Mouse (Mus musculus) limb, embryonic 14.5 days (tissue): ENCODE measurements around the gene 2810459M11Rik. TPM values are rescaled to one million over a fixed set of nuclear protein-coding genes. Genes with fewer than 3 reads are reported as not detected.

Source experiments
- ATAC-seq: fragments of 200-750 bp; cut with Nextera tagmentation; 2 replicates; pipeline ENCODE4 v1.8.0; 2017; ENCODE audit warnings: low read depth, moderate number of reproducible peaks, moderate TSS enrichment; ENCODE audit not compliant: low FRiP score
- DNase-seq: peaks from one replicate; pipeline ENCODE4 v3.0.0-alpha.2; 2015; ENCODE audit warnings: low spot score
- H3K27ac ChIP-seq: fragments of 300-500 bp; sonication (generic); replicated peaks from 2 replicates; pipeline ENCODE4 v1.5.1; 2014; ENCODE audit warnings: low read depth, mild to moderate bottlenecking, low read length, moderate library complexity, mixed read lengths
- H3K27me3 ChIP-seq: fragments of 300-500 bp; sonication (generic); 2 replicates; pipeline ENCODE4 v1.6.1; 2014; ENCODE audit warnings: low read length, mixed read lengths; ENCODE audit not compliant: control insufficient read depth, insufficient read depth
- H3K36me3 ChIP-seq: fragments of 300-500 bp; sonication (generic); 2 replicates; pipeline ENCODE4 v1.6.1; 2014; ENCODE audit warnings: mild to moderate bottlenecking, low read length, moderate library complexity, mixed read lengths; ENCODE audit not compliant: control insufficient read depth, insufficient read depth
- H3K4me1 ChIP-seq: fragments of 300-500 bp; sonication (generic); 2 replicates; pipeline ENCODE4 v1.6.1; 2014; ENCODE audit warnings: antibody characterized with exemption, low read length, mixed read lengths; ENCODE audit not compliant: control insufficient read depth, insufficient read depth
- H3K4me2 ChIP-seq: fragments of 300-500 bp; sonication (generic); replicated peaks from 2 replicates; pipeline ENCODE4 v1.6.1; 2014; ENCODE audit warnings: low read depth, mild to moderate bottlenecking, low read length, moderate library complexity; ENCODE audit not compliant: severe bottlenecking
- H3K4me3 ChIP-seq: fragments of 300-500 bp; sonication (generic); replicated peaks from 2 replicates; pipeline ENCODE4 v1.5.1; 2014; ENCODE audit warnings: low read length
- H3K9ac ChIP-seq: fragments of 300-500 bp; sonication (generic); 2 replicates; pipeline ENCODE4 v1.6.1; 2014; ENCODE audit warnings: mild to moderate bottlenecking, low read depth, low read length, moderate library complexity; ENCODE audit not compliant: severe bottlenecking
- H3K9me3 ChIP-seq: fragments of 300-500 bp; sonication (generic); 2 replicates; pipeline ENCODE4 v1.6.1; 2016; ENCODE audit warnings: low read length; ENCODE audit not compliant: control insufficient read depth
- POLR2A ChIP-seq: fragments of 200-500 bp; IDR thresholded peaks from 2 replicates; pipeline ENCODE4 v1.8.0; 2012; ENCODE audit warnings: inconsistent platforms, mild to moderate bottlenecking, moderate library complexity, borderline replicate concordance; ENCODE audit not compliant: insufficient read depth, insufficient read length; ENCODE audit errors: extremely low read depth
- WGBS: fragments of 180-500 bp; shearing (Covaris S2); extraction: QIAGEN DNeasy Blood & Tissue Kit; methylation state at CpG from one replicate; pipeline ENCODE4 v1.1.7; 2014; 5-methylcytosine and 5-hydroxymethylcytosine counted together
- polyA plus RNA-seq, 2 experiments: library from polyadenylated mRNA; depleted of rRNA in 1 of 2; stranded (reverse) in 1 of 2; unstranded in 1 of 2; fragments of >200 nt; fragmentation: Nextera tagmentation in 1 of 2; extraction: Ambion mirVana in 1 of 2; gene quantifications; 2 replicates each; pipeline versions ENCODE4 v1.2.1 to v1.2.3; 2012 to 2014

2810459M11Rik gene
- polyA plus RNA-seq, 2 experiments, result 0.50 to 0.57 TPM

- TF ChIP-seq POLR2A, result no peak
- H3K27me3 ChIP-seq, result no peaks in the 10 kb centered on the region
- H3K27ac ChIP-seq, result no peak overlapping the region
- 97% methylated on average over 2 of the region's 2 CpGs for WGBS
- H3K4me2 ChIP-seq, result no peak overlapping the region
- no peak overlapping the region for H3K9ac ChIP-seq
- no peak for DNase-seq
- no peaks in the 10 kb centered on the region for H3K9me3 ChIP-seq
- H3K4me3 ChIP-seq, result no peak overlapping the region
- ATAC-seq, result no peak
- peaks cover 76% of the 10 kb centered on the region for H3K36me3 ChIP-seq
- no peaks in the 10 kb centered on the region for H3K4me1 ChIP-seq
These were observed 30.9 kb downstream of the 2810459M11Rik start for GRCm38 (mm10) chr1:86076565-86076964.

DNA sequence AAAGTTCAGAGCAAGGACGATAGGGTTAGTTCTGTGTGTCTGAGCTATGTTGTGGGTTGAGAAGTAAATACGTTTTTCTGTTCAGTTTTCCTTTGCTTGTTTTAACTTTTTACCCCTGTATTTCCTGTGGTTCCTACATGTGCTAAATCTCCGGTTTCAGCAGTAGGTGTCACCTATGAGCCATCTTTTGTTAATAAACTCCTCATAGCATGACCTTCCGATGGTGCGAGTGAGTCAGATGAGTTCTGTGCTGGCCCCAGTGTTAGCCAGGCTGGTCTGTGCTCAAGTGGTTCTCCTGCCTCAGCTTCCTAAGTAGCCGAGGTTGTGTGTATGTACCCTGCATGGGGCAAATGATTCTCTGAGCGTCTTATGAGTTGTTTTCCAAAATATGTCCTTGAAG is 48.8 kb downstream of the 2810459M11Rik start:
- Histone ChIP-seq H3K9me3 (no peaks in the 10 kb centered on the region), H3K27ac (no peak overlapping the region), H3K4me3 (no peak overlapping the region), H3K9ac (no peak overlapping the region), H3K4me2 (no peak overlapping the region), H3K4me1 (no peaks in the 10 kb centered on the region), H3K27me3 (no peaks in the 10 kb centered on the region), H3K36me3 (peaks cover 72% of the 10 kb centered on the region)
- WGBS, result 89% methylated on average over 7 of the region's 7 CpGs
- DNase-seq, result no peak
- ATAC-seq, result no peak
- TF ChIP-seq POLR2A, result no peak

DNA sequence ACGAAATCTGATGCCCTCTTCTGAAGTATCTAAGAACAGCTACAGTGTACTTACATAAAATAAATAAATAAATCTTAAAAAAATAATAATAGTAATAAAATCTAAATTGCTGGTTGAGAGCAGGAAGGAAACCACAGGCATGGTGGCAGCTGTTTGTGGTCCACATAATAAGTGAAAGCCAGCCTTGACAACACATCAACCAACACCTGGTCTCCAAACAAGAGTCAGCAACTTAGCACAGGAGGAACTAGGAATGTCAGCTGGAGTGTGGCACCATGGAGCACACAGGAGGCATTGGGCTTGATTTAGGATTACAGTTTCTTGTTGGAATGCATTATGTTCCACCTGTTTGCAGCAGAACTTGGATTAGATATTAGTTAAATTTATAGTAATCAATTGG is 59.4 kb downstream of the 2810459M11Rik start:
- Histone ChIP-seq H3K9ac (no peak overlapping the region), H3K4me2 (no peak overlapping the region), H3K9me3 (no peaks in the 10 kb centered on the region), H3K4me1 (no peaks in the 10 kb centered on the region), H3K27me3 (no peaks in the 10 kb centered on the region), H3K36me3 (peaks cover 11% of the 10 kb centered on the region), H3K27ac (no peak overlapping the region), H3K4me3 (no peak overlapping the region)
- no peak for TF ChIP-seq POLR2A
- DNase-seq (no peak), ATAC-seq (no peak)
- WGBS, result 100% methylated on average over 1 of the region's 1 CpGs

Other genes starting within 250 kb of the 2810459M11Rik start
- gene Itm2c, start 151.6 kb upstream of the 2810459M11Rik start, polyA plus RNA-seq (2012; rRNA removed), result 213 and 289 TPM in 2 replicates
- 181 and 197 TPM in 2 replicates for gene Itm2c, start 151.6 kb upstream of the 2810459M11Rik start, polyA plus RNA-seq (2014; fragmentation: Nextera tagmentation; extraction: Ambion mirVana)
- gene 4933407L21Rik, start 117.4 kb upstream of the 2810459M11Rik start, polyA plus RNA-seq (2012; rRNA removed), result 1.2 and 1.3 TPM in 2 replicates
- 0.66 and 0.73 TPM in 2 replicates for gene 4933407L21Rik, start 117.4 kb upstream of the 2810459M11Rik start, polyA plus RNA-seq (2014; fragmentation: Nextera tagmentation; extraction: Ambion mirVana)
- 0.11 and 0.12 TPM in 2 replicates for gene Gpr55, start 84.9 kb upstream of the 2810459M11Rik start, polyA plus RNA-seq (2012; rRNA removed)
- not detected in 2 replicates for gene Gpr55, start 84.9 kb upstream of the 2810459M11Rik start, polyA plus RNA-seq (2014; fragmentation: Nextera tagmentation; extraction: Ambion mirVana)
- gene Spata3, start 29.0 kb upstream of the 2810459M11Rik start, polyA plus RNA-seq (2012; rRNA removed), result not detected in 2 replicates
- not detected in 2 replicates for gene Spata3, start 29.0 kb upstream of the 2810459M11Rik start, polyA plus RNA-seq (2014; fragmentation: Nextera tagmentation; extraction: Ambion mirVana)
- 73.2 and 79.2 TPM in 2 replicates for gene Psmd1, start 18.5 kb downstream of the 2810459M11Rik start, polyA plus RNA-seq (2012; rRNA removed)
- 157 and 161 TPM in 2 replicates for gene Psmd1, start 18.5 kb downstream of the 2810459M11Rik start, polyA plus RNA-seq (2014; fragmentation: Nextera tagmentation; extraction: Ambion mirVana)
- 0.78 and 1.1 TPM in 2 replicates for gene Htr2b, start 66.1 kb downstream of the 2810459M11Rik start, polyA plus RNA-seq (2012; rRNA removed)
- 1.3 and 1.7 TPM in 2 replicates for gene Htr2b, start 66.1 kb downstream of the 2810459M11Rik start, polyA plus RNA-seq (2014; fragmentation: Nextera tagmentation; extraction: Ambion mirVana)
- gene Gm21972, start 87.8 kb downstream of the 2810459M11Rik start, polyA plus RNA-seq (2012; rRNA removed), result 0.36 and 0.89 TPM in 2 replicates
- gene Gm21972, start 87.8 kb downstream of the 2810459M11Rik start, polyA plus RNA-seq (2014; fragmentation: Nextera tagmentation; extraction: Ambion mirVana), result 0.47 and 0.59 TPM in 2 replicates
- gene Armc9, start 108.9 kb downstream of the 2810459M11Rik start, polyA plus RNA-seq (2012; rRNA removed), result 16.5 and 17.0 TPM in 2 replicates
- 19.6 and 23.1 TPM in 2 replicates for gene Armc9, start 108.9 kb downstream of the 2810459M11Rik start, polyA plus RNA-seq (2014; fragmentation: Nextera tagmentation; extraction: Ambion mirVana)